Mouse (Mus musculus) MEL (cell line): Measurements from ENCODE around the gene Abca13.
"Not testable (repeated sequence)": the region's sequence is repeated elsewhere in the genome, so short reads cannot be mapped to it uniquely, and the experiment has no call there.

ENCODE experiments used
- MAX ChIP-seq: IDR thresholded peaks from 2 replicates; pipeline ENCODE4 v1.6.1; 2011; ENCODE audit warnings: low read length, improper control_type of control experiment
- RAD21 ChIP-seq: IDR thresholded peaks from 2 replicates; pipeline ENCODE4 v1.6.1; 2011; ENCODE audit warnings: mild to moderate bottlenecking, low read depth, low read length, improper control_type of control experiment

GRCm38 (mm10) chr11:9374426-9374825, 182.7 kb downstream of the Abca13 start:
- TF ChIP-seq RAD21, MAX: not testable (repeated sequence)
